Mouse (Mus musculus) heart, embryonic 13.5 days (tissue): Measurements from ENCODE around the gene Klhl10. TPM values are rescaled to one million over a fixed set of nuclear protein-coding genes. Genes with fewer than 3 reads are reported as not detected.
A peak's percentile ranks its signal among the peaks of the same experiment; 100 is the strongest.

Experiments
- ATAC-seq: fragments of 200-750 bp; cut with Nextera tagmentation; 2 replicates; pipeline ENCODE4 v1.8.0; 2017; ENCODE audit warnings: moderate TSS enrichment; ENCODE audit not compliant: insufficient number of reproducible peaks, low FRiP score, low TSS enrichment; ENCODE audit errors: extremely low read depth
- H3K27ac ChIP-seq: fragments of 300-500 bp; sonication (generic); replicated peaks from 2 replicates; pipeline ENCODE4 v1.5.1; 2015; ENCODE audit warnings: moderate library complexity, mild to moderate bottlenecking, inconsistent platforms
- H3K27me3 ChIP-seq: fragments of 300-500 bp; sonication (generic); replicated peaks from 2 replicates; pipeline ENCODE4 v1.6.1; 2015; ENCODE audit warnings: mild to moderate bottlenecking, inconsistent platforms
- H3K36me3 ChIP-seq: fragments of 300-500 bp; sonication (generic); 2 replicates; pipeline ENCODE4 v1.6.1; 2015; ENCODE audit warnings: mild to moderate bottlenecking, inconsistent platforms
- H3K4me1 ChIP-seq: fragments of 300-500 bp; sonication (generic); 2 replicates; pipeline ENCODE4 v1.6.1; 2015; ENCODE audit warnings: inconsistent platforms
- H3K4me2 ChIP-seq: fragments of 300-500 bp; sonication (generic); 2 replicates; pipeline ENCODE4 v1.6.1; 2015; ENCODE audit warnings: inconsistent platforms, mild to moderate bottlenecking, moderate library complexity
- H3K4me3 ChIP-seq: fragments of 300-500 bp; sonication (generic); 2 replicates; pipeline ENCODE4 v1.5.1; 2015; ENCODE audit warnings: moderate library complexity, mild to moderate bottlenecking, inconsistent platforms
- H3K9ac ChIP-seq: fragments of 300-500 bp; sonication (generic); 2 replicates; pipeline ENCODE4 v1.6.1; 2015; ENCODE audit warnings: inconsistent platforms, mild to moderate bottlenecking, moderate library complexity
- H3K9me3 ChIP-seq: fragments of 300-500 bp; sonication (generic); 2 replicates; pipeline ENCODE4 v1.6.1; 2016; ENCODE audit warnings: inconsistent platforms
- WGBS: fragments of 180-500 bp; shearing (Covaris S2); methylation state at CpG from one replicate; pipeline ENCODE4 v1.1.7; 2015; ENCODE audit warnings: mixed read lengths; 5-methylcytosine and 5-hydroxymethylcytosine counted together
- polyA plus RNA-seq: library from polyadenylated mRNA; unstranded; fragments of >200 nt; fragmentation: Nextera tagmentation; extraction: Ambion mirVana; gene quantifications from 2 replicates; pipeline ENCODE4 v1.2.1, GENCODE M21; 2015

Klhl10 gene
- polyA plus RNA-seq, 1 experiment from 2014 or later: 0.60 TPM

DNA sequence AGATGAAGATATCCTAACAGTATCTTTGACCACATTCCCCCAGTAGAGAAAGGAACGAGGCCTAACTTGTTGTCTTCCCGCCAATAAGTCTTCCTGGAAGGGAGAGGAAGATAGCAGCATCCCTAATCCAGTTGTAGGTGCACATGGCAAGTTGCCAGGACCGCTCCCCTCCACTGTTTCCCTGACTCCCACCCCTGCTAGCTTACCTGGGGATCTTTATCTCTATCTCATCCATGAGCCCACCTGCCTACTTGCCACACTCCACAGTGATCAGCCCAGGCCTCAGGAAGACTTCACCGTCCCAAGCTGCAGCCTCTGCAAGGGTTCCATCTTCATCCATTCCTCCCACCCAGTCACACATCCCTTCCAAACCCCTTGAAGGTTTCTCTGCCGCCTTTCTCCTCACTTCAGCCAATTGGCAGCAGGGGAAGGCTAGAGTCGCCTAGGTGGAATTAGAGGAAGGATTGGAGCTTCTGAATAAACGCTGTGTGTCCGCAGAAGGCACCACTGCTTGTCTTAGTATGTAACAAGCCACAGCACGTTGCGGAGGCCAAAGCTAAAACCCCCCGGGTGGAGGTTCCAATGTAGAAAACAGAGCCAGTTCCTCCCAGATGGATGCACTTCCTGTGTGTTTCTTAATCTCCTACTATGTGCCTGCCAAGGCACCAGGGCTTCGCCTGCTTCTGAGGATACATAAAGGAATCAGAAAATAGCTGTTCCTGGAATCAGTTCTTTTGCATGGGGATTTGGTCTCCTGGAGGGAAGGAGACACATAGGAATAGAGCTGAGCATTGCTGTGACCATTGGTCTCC is 41.8 kb upstream of the Klhl10 start:
- H3K9ac ChIP-seq: no peak overlapping the region
- peaks cover 83% of the 10 kb centered on the region for H3K4me1 ChIP-seq
- no peaks in the 10 kb centered on the region for H3K27me3 ChIP-seq
- H3K36me3 ChIP-seq: no peaks in the 10 kb centered on the region
- no peaks in the 10 kb centered on the region for H3K9me3 ChIP-seq
- no peak for ATAC-seq
- no peak overlapping the region for H3K4me2 ChIP-seq
- H3K27ac ChIP-seq: peak overlapping the region; percentile 97
- WGBS: 73% methylated on average over 12 of the region's 12 CpGs
- H3K4me3 ChIP-seq: no peak overlapping the region

GRCm38 (mm10) chr11:100400842-100401241 is 40.9 kb upstream of the Klhl10 start:
- Histone ChIP-seq H3K27me3 (no peaks in the 10 kb centered on the region), H3K4me3 (no peak overlapping the region), H3K9me3 (no peaks in the 10 kb centered on the region), H3K4me1 (peaks cover 74% of the 10 kb centered on the region), H3K4me2 (no peak overlapping the region), H3K9ac (no peak overlapping the region), H3K36me3 (no peaks in the 10 kb centered on the region), H3K27ac (peak overlapping the region; percentile 97)
- WGBS: 44% methylated on average over 6 of the region's 6 CpGs
- ATAC-seq: no peak

DNA sequence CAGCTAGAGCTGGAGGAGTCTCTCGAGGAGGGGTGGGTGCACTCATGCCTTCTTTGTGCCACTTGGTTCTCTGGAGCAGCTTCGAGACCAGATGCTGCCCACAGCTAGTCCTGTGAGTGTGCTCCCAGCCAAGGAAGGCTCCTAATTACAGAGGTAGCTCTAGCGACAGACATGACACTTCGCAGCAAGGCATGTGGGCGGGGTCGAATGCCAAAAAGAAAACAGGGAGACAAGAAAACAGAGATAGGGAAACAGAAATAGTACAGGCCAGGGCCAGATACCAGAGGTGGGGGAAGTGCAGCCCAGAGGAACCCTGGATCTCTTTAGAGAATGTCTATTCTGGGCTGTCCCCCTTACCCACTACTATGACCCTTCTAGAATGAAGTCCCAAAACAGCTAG is 39.5 kb upstream of the Klhl10 start:
- peak overlapping the region; percentile 97 for H3K27ac ChIP-seq
- 0 out of 2 replicates have a peak overlapping the region, but pooled peaks have one; percentile 5 for H3K4me3 ChIP-seq
- H3K36me3 ChIP-seq: peaks cover 4% of the 10 kb centered on the region; the same call in 1 of the 2 replicates
- no peak for ATAC-seq
- no peaks in the 10 kb centered on the region for H3K9me3 ChIP-seq
- WGBS: 4% methylated on average over 6 of the region's 6 CpGs
- H3K9ac ChIP-seq: peak overlapping the region; percentile 75
- H3K4me1 ChIP-seq: peaks cover 72% of the 10 kb centered on the region
- H3K27me3 ChIP-seq: no peaks in the 10 kb centered on the region
- H3K4me2 ChIP-seq: peak overlapping the region; percentile 57

DNA sequence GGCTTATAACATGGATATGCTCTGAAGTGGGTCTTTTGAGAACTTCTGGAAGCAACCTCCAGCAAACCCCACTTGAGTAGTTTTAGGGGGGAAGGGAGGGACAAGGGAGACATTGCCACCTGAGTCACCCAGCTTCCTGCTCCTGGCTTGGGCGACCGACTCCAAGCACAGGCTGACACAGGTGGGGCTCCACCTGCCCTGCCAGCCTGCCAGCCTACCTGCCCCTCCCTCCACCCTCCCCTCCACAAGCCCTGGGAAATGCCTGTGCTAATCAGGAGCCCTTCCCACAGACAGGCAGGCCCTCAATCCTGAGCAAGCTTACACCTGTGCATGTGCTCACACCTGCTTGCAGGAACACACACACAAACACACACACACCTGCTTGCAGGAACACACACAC is 39.0 kb upstream of the Klhl10 start:
- Histone ChIP-seq H3K4me1 (peaks cover 72% of the 10 kb centered on the region), H3K36me3 (peaks cover 6% of the 10 kb centered on the region; the same call in 1 of the 2 replicates), H3K27ac (peak overlapping the region; percentile 97), H3K9me3 (no peaks in the 10 kb centered on the region), H3K4me2 (peak overlapping the region; percentile 57), H3K9ac (peak overlapping the region; percentile 75), H3K27me3 (no peaks in the 10 kb centered on the region), H3K4me3 (no peak overlapping the region)
- 41% methylated on average over 2 of the region's 2 CpGs for WGBS
- ATAC-seq: no peak

DNA sequence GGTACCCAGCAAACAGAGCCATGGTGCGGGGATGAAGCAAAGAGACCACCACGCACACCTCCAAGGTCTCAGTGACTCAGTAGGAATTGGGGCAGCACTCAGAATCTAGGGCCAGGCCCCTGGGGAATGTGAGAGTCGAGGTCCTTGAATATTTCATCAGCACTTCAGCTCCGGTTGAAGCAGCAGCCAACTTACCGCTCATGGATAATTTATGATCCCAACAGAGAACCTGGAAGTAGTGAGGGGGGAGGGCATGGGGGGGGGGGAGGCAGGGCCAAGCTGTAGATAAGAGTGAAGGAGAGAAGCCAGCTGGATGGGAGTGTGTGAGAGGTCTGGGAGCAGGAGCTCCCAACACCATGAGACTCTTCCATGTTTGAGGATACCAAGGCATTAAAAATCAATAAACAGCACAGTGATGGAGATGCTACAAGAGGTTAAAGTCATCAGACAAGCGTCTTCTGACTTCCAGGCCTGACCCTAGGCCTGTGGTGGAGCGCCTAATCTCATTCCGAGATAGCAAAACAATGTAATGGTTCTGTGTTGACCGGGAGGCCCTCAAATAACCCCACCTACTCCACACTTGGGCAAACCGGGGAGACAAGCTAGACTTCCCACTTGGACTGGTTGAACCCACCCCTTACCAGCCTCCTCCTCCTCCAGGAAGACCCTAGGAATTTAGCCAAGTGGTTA is 38.1 kb upstream of the Klhl10 start:
- Histone ChIP-seq H3K9ac (peak overlapping the region; percentile 75), H3K4me2 (peak overlapping the region; percentile 57), H3K4me1 (peaks cover 68% of the 10 kb centered on the region), H3K27ac (peak overlapping the region; percentile 97), H3K4me3 (no peak overlapping the region), H3K27me3 (no peaks in the 10 kb centered on the region), H3K36me3 (peaks cover 11% of the 10 kb centered on the region), H3K9me3 (no peaks in the 10 kb centered on the region)
- no peak for ATAC-seq
- WGBS: 15% methylated on average over 10 of the region's 10 CpGs

GRCm38 (mm10) chr11:100404456-100405074 is 37.2 kb upstream of the Klhl10 start:
- WGBS: 90% methylated on average over 3 of the region's 3 CpGs
- ATAC-seq: no peak
- no peak overlapping the region for H3K4me3 ChIP-seq
- no peak overlapping the region for H3K9ac ChIP-seq
- peak overlapping the region; percentile 97 for H3K27ac ChIP-seq
- H3K4me1 ChIP-seq: peaks cover 61% of the 10 kb centered on the region
- H3K36me3 ChIP-seq: peaks cover 20% of the 10 kb centered on the region
- no peak overlapping the region for H3K4me2 ChIP-seq
- no peaks in the 10 kb centered on the region for H3K27me3 ChIP-seq
- H3K9me3 ChIP-seq: no peaks in the 10 kb centered on the region

DNA sequence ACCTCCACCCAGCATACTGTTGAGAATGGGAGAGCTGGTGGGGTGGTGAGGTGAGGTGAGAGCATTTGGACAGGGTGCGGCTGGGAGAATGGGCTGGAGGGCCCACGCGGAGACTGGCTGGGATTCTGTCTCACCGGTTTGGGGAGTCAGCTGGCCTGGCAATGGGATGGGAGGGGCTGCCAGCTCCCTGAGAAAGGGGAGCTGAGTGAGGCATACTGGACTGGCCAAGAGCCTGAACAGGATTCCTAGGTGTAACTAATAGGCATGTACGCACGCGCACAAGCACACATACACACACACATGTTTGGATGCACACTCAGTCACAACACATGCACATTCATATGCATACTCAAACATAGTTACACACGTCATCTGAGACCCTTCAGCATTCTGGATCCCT is 35.4 kb upstream of the Klhl10 start:
- no peak overlapping the region for H3K27ac ChIP-seq
- peaks cover 38% of the 10 kb centered on the region for H3K36me3 ChIP-seq
- no peaks in the 10 kb centered on the region for H3K9me3 ChIP-seq
- 79% methylated on average over 8 of the region's 8 CpGs for WGBS
- H3K9ac ChIP-seq: no peak overlapping the region
- no peaks in the 10 kb centered on the region for H3K27me3 ChIP-seq
- H3K4me1 ChIP-seq: peaks cover 44% of the 10 kb centered on the region
- H3K4me3 ChIP-seq: no peak overlapping the region
- no peak for ATAC-seq
- H3K4me2 ChIP-seq: no peak overlapping the region

DNA sequence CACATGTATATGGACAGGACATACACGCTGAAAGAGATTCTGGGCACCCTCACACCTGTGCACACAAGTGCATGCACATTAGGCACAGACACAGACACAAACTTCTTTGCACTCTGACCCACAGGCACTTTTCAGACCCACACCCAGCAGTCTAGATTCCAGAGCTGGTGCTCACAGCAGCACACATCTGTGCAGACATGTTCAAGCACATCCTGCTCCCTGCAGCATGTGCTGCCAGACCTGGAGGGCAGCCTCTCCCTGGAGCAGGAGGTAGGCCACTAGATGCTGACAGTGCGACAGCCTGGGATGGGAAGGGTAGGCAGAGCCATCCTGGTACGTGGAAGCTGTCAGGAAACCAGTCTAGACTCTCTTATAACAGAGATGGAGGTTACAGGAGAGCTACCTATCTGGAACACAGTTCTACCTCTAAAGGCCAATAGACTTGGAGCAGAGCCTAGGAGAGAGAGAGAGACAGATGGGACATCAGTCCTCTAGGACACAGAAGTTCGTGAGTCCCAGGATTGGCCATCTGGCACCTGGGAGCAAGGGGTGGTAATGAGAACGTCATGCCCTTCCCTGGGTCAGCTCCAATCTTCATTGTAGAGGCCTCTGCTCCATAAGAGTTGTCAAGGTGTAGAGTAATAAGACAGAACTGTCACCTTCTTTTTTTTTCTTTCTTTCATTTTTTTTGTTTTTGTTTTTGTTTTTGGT is 34.6 kb upstream of the Klhl10 start:
- no peak overlapping the region for H3K9ac ChIP-seq
- peaks cover 42% of the 10 kb centered on the region for H3K4me1 ChIP-seq
- H3K4me3 ChIP-seq: no peak overlapping the region
- WGBS: 80% methylated on average over 5 of the region's 5 CpGs
- no peaks in the 10 kb centered on the region for H3K9me3 ChIP-seq
- H3K27me3 ChIP-seq: no peaks in the 10 kb centered on the region
- H3K4me2 ChIP-seq: no peak overlapping the region
- H3K27ac ChIP-seq: no peak overlapping the region
- H3K36me3 ChIP-seq: peaks cover 45% of the 10 kb centered on the region
- ATAC-seq: no peak

GRCm38 (mm10) chr11:100408076-100408834 is 33.5 kb upstream of the Klhl10 start:
- no peaks in the 10 kb centered on the region for H3K9me3 ChIP-seq
- ATAC-seq: no peak
- no peaks in the 10 kb centered on the region for H3K27me3 ChIP-seq
- no peak overlapping the region for H3K4me3 ChIP-seq
- no peak overlapping the region for H3K9ac ChIP-seq
- peaks cover 42% of the 10 kb centered on the region for H3K4me1 ChIP-seq
- H3K4me2 ChIP-seq: no peak overlapping the region
- H3K27ac ChIP-seq: no peak overlapping the region
- H3K36me3 ChIP-seq: peaks cover 45% of the 10 kb centered on the region
- WGBS: 28% methylated on average over 10 of the region's 10 CpGs

- Histone ChIP-seq H3K4me1 (peaks cover 42% of the 10 kb centered on the region), H3K4me3 (no peak overlapping the region), H3K27ac (no peak overlapping the region), H3K9ac (no peak overlapping the region), H3K36me3 (peaks cover 45% of the 10 kb centered on the region), H3K9me3 (no peaks in the 10 kb centered on the region), H3K27me3 (no peaks in the 10 kb centered on the region), H3K4me2 (no peak overlapping the region)
- 85% methylated on average over 12 of the region's 12 CpGs for WGBS
- no peak for ATAC-seq
Measured at GRCm38 (mm10) chr11:100408835-100409462, 32.8 kb upstream of the Klhl10 start.
